Mouse (Mus musculus) lung, postnatal 0 days (tissue): ENCODE data around the gene Gm21981.

Experiments
- CTCF ChIP-seq: IDR thresholded peaks from 2 replicates; pipeline ENCODE4 v1.5.1; 2016; ENCODE audit warnings: antibody characterized with exemption, mild to moderate bottlenecking
- EP300 ChIP-seq: IDR thresholded peaks from 2 replicates; pipeline ENCODE4 v1.6.1; 2016; ENCODE audit warnings: antibody characterized with exemption, mild to moderate bottlenecking, control low read depth

GRCm38 (mm10) chr17:47698156-47698555 is 3.9 kb upstream of the Gm21981 start:
- TF ChIP-seq CTCF (no peak), EP300 (no peak)
